21 mouse cellular contexts compared by ENCODE assay signal in the genomic region with DNA sequence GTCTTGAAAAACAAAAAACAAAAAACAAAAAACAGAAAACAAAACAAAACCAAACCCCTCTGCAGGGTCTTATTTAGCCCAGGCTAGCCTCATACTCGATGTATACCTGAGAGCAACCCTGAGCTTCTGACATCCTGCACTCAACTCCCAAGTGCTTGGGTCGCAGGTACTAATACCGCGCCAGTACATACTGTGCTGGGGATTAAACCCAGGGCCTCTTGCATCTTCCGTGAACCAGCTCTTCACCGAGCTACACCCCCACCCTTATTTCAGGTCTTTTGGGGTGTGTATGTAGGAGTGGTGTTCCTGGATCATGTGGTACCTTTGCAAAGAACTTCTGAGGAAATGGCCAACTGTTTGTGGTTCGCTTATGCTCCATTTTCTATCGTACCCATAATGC. TPM values are rescaled to one million over a fixed set of nuclear protein-coding genes. Genes with fewer than 3 reads are reported as not detected.
DNase-seq lines count a peak whose midpoint lies in the region; ATAC-seq lines count a peak whose summit lies in the region.
"Had no signal": no experiment of that assay in that cellular context is flagged by ENCODE, and none has a peak within 500 bp of the region (broad histone marks: within the 10 kb centered on the region; RNA-seq: fewer than 3 reads in every experiment).

No protein-coding gene starts in this region.

- H3K4me2 ChIP-seq in embryonic facial prominence, embryonic 15.5 days (replicated peaks) = no peak overlapping the region
- H3K4me2 ChIP-seq in midbrain, embryonic 11.5 days = no peak overlapping the region
- H3K4me2 ChIP-seq: embryonic facial prominence, embryonic 12.5 days; forebrain, embryonic 13.5 days; forebrain, embryonic 15.5 days had no signal

- H3K9me3 ChIP-seq in embryonic facial prominence, embryonic 15.5 days (replicated peaks) = no peaks in the 10 kb centered on the region
- peaks cover 6% of the 10 kb centered on the region; the same call in 1 of the 2 replicates for H3K9me3 ChIP-seq in embryonic facial prominence, embryonic 10.5 days
- no peaks in the 10 kb centered on the region for H3K9me3 ChIP-seq in midbrain, embryonic 11.5 days (ENCODE audit: control insufficient read depth, low read length)
- no peaks in the 10 kb centered on the region; the same call in 1 of the 2 replicates for H3K9me3 ChIP-seq in midbrain, embryonic 10.5 days (replicated peaks)
- H3K9me3 ChIP-seq: embryonic facial prominence, embryonic 12.5 days; forebrain, embryonic 15.5 days had no signal

- no peaks in the 10 kb centered on the region for H3K36me3 ChIP-seq in embryonic facial prominence, embryonic 15.5 days
- H3K36me3 ChIP-seq in embryonic facial prominence, embryonic 10.5 days (replicated peaks) = peaks cover 3% of the 10 kb centered on the region; the same call in 1 of the 2 replicates
- no peaks in the 10 kb centered on the region for H3K36me3 ChIP-seq in midbrain, embryonic 11.5 days (ENCODE audit: control insufficient read depth, insufficient read depth, low read length)
- H3K36me3 ChIP-seq in midbrain, embryonic 10.5 days = no peaks in the 10 kb centered on the region
- H3K36me3 ChIP-seq: embryonic facial prominence, embryonic 12.5 days; forebrain, embryonic 10.5 days; forebrain, embryonic 15.5 days had no signal

- 94% methylated on average over 8 of the region's 8 CpGs for WGBS in embryonic facial prominence, embryonic 15.5 days
- WGBS in embryonic facial prominence, embryonic 10.5 days = 95% methylated on average over 8 of the region's 8 CpGs
- WGBS in midbrain, embryonic 11.5 days = 95% methylated on average over 8 of the region's 8 CpGs
- over 99% methylated on average over 8 of the region's 8 CpGs for WGBS in midbrain, embryonic 10.5 days

- H3K4me3 ChIP-seq in embryonic facial prominence, embryonic 15.5 days (replicated peaks) = no peak overlapping the region
- no peak overlapping the region for H3K4me3 ChIP-seq in embryonic facial prominence, embryonic 10.5 days
- no peak overlapping the region for H3K4me3 ChIP-seq in midbrain, embryonic 11.5 days (ENCODE audit: low read depth, low read length)
- no peak overlapping the region for H3K4me3 ChIP-seq in midbrain, embryonic 10.5 days
- H3K4me3 ChIP-seq: embryonic facial prominence, embryonic 12.5 days; erythroblast, embryonic 14.5 days; forebrain, embryonic 10.5 days; forebrain, embryonic 13.5 days; forebrain, embryonic 15.5 days had no signal

- no peaks in the 10 kb centered on the region for H3K27me3 ChIP-seq in embryonic facial prominence, embryonic 15.5 days
- H3K27me3 ChIP-seq in embryonic facial prominence, embryonic 10.5 days (replicated peaks; ENCODE audit: low read depth, poor library complexity, severe bottlenecking) = no peaks in the 10 kb centered on the region
- no peaks in the 10 kb centered on the region for H3K27me3 ChIP-seq in midbrain, embryonic 11.5 days (ENCODE audit: control insufficient read depth, insufficient read depth, low read length)
- no peaks in the 10 kb centered on the region for H3K27me3 ChIP-seq in midbrain, embryonic 10.5 days (ENCODE audit: low read depth, poor library complexity, severe bottlenecking)
- H3K27me3 ChIP-seq: embryonic facial prominence, embryonic 12.5 days; forebrain, embryonic 13.5 days; forebrain, embryonic 15.5 days had no signal

- H3K4me1 ChIP-seq in embryonic facial prominence, embryonic 15.5 days = no peaks in the 10 kb centered on the region
- H3K4me1 ChIP-seq in embryonic facial prominence, embryonic 10.5 days = peaks cover 6% of the 10 kb centered on the region
- H3K4me1 ChIP-seq in midbrain, embryonic 11.5 days (ENCODE audit: control insufficient read depth, insufficient read depth, low read length) = no peaks in the 10 kb centered on the region
- H3K4me1 ChIP-seq in midbrain, embryonic 10.5 days = no peaks in the 10 kb centered on the region; the same call in 1 of the 2 replicates
- H3K4me1 ChIP-seq: embryonic facial prominence, embryonic 12.5 days; forebrain, embryonic 13.5 days; forebrain, embryonic 15.5 days had no signal

- no peak overlapping the region for H3K27ac ChIP-seq in embryonic facial prominence, embryonic 15.5 days (replicated peaks)
- H3K27ac ChIP-seq in embryonic facial prominence, embryonic 10.5 days (replicated peaks) = no peak overlapping the region
- H3K27ac ChIP-seq in midbrain, embryonic 11.5 days (ENCODE audit: low read depth, low read length) = no peak overlapping the region
- H3K27ac ChIP-seq in midbrain, embryonic 10.5 days (replicated peaks) = no peak overlapping the region
- H3K27ac ChIP-seq: embryonic facial prominence, embryonic 12.5 days; forebrain, embryonic 10.5 days; forebrain, embryonic 13.5 days; forebrain, embryonic 15.5 days had no signal

- H3K9ac ChIP-seq in embryonic facial prominence, embryonic 15.5 days = no peak overlapping the region
- no peak overlapping the region for H3K9ac ChIP-seq in midbrain, embryonic 11.5 days (ENCODE audit: low read length)
- H3K9ac ChIP-seq: embryonic facial prominence, embryonic 12.5 days; forebrain, embryonic 13.5 days; forebrain, embryonic 15.5 days; forebrain, postnatal 0 days had no signal

- ATAC-seq in embryonic facial prominence, embryonic 15.5 days (ENCODE audit: insufficient number of reproducible peaks, low FRiP score, low TSS enrichment, low read depth) = 0 out of 2 replicates have a peak, but pooled peaks have one; percentile 51
- no peak for ATAC-seq in midbrain, embryonic 11.5 days (ENCODE audit: low FRiP score)
- ATAC-seq: forebrain, embryonic 13.5 days; forebrain, embryonic 15.5 days; forebrain, postnatal 0 days had no signal

- no peak for DNase-seq in embryonic facial prominence, embryonic 10.5 days (ENCODE audit: low spot score)
- DNase-seq in midbrain, embryonic 11.5 days (ENCODE audit: low spot score, missing footprints) = peak; percentile 56
- no peak for DNase-seq in midbrain, embryonic 10.5 days (ENCODE audit: low spot score)
- DNase-seq in heart, postnatal 4 days = no peak
- DNase-seq: adrenal gland, adult 2 months; adrenal gland, postnatal 10 days; adrenal gland, postnatal 25 days; cerebellum, adult 11 months; cerebellum, adult 18-20 months; cerebellum, adult 8-10 months; cerebellum, adult 9-11 months; cerebellum, postnatal 14 days; cerebellum, postnatal 36 days; embryo, embryonic 11 days; forebrain, postnatal 0 days had no signal

RNA-seq across cellular contexts. Expression of gene Clybl, which starts 13.1 kb away (rescaled TPM):
- polyA plus RNA-seq in embryonic facial prominence, embryonic 15.5 days (2015; fragmentation: Nextera tagmentation; extraction: Ambion mirVana) = 21.4 and 24.0 TPM in 2 replicates
- 21.8 and 23.1 TPM in 2 replicates for polyA plus RNA-seq in embryonic facial prominence, embryonic 10.5 days (2016; fragmentation: Nextera tagmentation; extraction: Ambion mirVana)
- 27.6 and 31.5 TPM in 2 replicates for polyA plus RNA-seq in midbrain, embryonic 11.5 days (2014; fragmentation: Nextera tagmentation; extraction: Ambion mirVana)
- polyA plus RNA-seq in midbrain, embryonic 10.5 days (2016; fragmentation: Nextera tagmentation; extraction: Ambion mirVana) = 27.5 and 29.1 TPM in 2 replicates
- 10 to 100 TPM; 83.0 to 94.2 TPM for total RNA-seq in heart, postnatal 4 days (2021)
